Mouse (Mus musculus): Measurements from ENCODE around the gene Dph5.
"Not testable (repeated sequence)": the region's sequence is repeated elsewhere in the genome, so short reads cannot be mapped to it uniquely, and the experiment has no call there.

Gene Dph5

DNA sequence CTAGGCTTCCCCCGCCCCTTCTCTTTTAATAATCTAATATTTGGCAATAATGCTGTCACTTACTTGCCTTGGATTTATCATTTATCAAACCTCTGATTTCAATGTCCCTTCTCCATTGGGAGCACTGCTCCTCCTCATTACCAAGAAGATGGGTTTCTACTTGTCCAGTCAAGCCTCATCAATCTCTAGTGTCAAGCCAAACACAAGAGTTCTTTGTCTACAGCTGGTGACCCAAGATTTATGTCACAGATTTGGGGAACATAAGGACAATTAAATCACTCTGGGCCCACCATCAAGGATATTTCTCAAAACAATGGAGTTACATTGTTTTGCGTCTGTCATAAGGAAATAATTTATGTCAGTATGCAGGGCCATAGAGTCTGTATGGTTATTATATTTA is 5.5 kb downstream of the Dph5 start:
- no peak for DNase-seq

DNA sequence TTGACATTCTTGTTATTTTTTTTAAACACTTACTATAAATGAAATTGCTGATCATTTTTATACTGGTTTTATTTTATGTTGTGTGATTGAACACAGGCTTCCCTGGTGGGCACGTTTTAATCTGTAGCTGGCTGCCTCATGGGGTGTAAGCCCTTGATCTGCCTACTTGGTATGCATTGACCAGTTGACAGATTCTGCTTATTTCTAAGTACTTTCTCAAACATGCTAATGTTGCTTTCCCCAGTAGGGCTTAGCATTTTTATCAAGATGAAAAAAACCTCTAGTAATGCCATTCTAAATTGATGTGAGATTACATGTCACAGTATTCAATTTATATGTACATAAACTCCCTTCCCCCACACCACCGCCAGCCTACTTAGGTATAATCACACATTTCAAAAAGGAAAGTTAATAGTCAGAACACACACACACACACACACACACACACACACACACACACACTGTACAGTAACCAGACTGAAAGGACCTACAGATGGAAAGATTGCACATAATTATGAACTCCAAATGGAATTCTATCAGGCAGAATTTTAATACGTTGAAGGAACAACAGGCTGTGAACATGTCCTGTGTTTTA is 10.8 kb downstream of the Dph5 start:
- no peak for DNase-seq

GRCm38 (mm10) chr3:115902301-115902956 is 14.8 kb downstream of the Dph5 start:
- DNase-seq, result no peak

- no peak for DNase-seq
Observed at GRCm38 (mm10) chr3:115905067-115905466, 17.4 kb downstream of the Dph5 start.

- no peak for DNase-seq
Observed at GRCm38 (mm10) chr3:115905567-115905966, 17.9 kb downstream of the Dph5 start.

GRCm38 (mm10) chr3:115907406-115907805 is 19.8 kb downstream of the Dph5 start:
- DNase-seq, result not testable (repeated sequence)

DNA sequence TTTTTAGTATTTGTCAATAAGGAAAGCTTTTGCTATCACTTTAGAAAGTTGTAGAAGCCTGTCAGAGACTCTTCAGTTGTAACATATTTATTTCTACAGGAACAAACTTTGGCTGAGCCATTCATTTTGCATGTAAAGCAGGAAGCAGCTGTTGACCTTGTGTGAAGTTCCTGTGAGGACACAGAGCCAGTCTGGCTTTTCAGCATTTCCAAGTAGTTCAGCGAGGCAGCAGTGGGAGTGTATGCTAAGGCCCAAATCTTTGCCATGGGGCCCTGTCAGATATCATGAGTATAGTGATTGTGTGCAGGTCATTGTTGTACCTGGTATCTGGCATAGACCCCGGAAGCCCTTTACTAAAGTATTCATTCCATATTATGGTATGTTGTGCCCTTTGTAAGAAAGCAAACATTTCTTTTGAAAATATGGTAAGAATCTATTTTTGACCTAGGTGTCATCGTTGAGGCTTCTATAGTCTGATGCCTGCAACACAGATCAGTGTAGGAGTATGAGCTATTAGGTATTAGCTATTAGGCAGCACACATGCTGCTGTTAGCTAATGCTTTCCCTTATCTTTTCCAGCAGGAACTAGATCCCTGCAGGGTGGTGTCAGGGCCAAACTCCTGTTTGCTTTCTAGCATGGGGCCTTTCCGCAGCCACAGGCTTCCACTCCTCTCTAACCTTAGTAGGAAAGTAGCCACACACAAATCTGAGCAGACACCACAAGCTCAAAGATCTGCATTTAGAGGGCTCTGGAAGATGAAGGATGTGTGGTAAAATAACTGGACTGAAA is 37.0 kb downstream of the Dph5 start:
- DNase-seq, result no peak

GRCm38 (mm10) chr3:115926531-115926930 is 38.9 kb downstream of the Dph5 start:
- no peak for DNase-seq

DNA sequence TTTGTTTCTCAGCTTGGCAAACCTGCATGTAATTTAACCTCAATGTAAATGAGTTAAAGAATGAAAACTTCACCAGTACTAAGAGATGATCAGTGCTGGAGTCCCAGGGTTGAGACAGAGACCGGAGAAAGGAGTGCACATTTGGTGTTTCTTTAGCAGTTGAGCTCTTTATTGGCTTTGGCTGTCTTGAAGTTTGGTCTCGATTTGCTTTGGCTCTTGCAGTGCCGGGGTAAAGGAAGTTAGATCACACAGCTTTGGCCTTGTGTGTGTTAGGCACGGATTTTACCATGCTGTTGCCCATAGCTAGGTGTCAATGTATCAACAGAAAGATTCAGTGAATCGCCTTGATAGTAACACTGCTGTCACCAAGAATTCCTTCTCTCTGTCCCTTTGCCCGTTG is 44.1 kb downstream of the Dph5 start:
- DNase-seq, result no peak

DNA sequence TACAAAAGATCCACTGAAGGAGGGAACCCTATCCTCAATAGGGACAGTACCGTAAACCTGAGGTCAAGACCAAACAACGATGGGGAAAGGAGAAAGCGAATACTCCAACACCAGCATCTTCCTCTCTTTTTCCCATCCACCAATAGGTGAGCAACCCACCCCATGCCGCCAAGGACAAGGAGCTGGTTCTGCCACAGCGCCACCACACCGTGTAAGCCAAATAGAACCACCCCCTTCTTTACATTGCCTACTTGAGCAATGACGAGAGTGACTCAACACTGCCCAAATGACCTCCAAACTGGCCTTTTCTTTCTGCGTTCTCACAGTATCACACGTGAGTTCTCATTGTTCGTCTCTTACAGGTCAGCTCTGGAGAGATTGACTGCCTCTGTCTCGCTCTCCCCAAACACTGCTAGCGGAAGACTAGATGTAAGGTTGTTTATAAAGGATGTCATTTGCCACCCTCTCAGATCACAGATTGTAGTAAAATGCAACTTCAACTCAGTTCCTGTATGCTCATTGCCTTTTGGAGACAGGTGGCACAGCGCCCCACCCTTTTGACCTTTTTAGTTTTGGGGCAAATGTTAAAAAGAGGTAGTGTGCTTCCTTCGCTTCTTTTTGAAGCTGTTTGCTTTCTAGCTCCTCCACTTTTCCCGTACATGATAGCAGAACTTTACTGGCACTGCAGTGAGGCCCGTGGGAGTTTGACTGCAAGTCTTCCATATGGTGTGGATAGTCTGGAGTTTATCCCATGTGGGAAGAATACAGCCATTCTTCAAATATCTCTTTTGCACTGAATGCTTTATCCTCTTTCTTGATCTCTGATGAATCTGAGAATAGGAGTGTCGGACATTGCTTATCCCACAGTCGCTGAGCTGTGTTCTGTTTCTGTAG is 45.9 kb downstream of the Dph5 start:
- DNase-seq, result no peak

DNA sequence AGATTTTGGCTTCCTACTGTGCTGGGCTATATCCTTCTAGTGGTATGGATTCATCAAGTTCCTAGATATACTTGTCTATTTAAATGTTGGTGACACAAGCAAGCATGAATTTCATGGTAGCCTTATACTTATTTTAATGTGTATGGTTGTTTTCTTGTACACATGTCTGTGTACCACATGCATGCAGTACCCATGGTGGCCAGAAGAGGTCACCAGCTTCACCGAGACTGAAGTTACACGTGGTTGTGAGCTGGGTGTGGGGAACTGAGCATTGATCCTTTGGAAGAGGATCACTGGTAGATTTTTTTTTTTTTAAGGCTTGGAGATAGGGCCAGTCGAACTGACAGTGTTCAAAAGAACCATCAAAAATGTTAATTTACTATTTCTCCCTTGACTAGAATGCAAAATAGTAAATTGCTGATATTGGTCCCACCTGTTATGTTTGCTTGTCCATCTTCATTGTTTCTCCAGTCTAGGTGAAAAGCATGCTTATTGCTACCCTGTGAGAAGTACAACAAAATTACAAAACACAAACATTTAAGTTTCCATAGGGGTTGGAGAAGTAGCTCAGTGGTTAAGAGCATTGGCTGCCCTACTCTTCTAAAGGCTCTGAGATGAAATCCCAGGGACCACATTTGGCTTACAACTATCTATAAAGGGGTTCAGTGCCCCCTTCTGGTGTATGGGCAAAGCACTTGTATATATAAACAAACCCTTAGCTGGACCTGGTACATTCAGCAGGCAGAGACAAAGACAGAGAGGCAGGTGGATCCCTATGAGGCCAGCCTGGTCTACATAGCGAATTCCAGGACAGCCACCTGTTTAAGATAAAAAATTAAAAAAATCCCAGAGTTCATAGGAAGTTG is 49.3 kb downstream of the Dph5 start:
- peak; percentile 9 for DNase-seq

DNA sequence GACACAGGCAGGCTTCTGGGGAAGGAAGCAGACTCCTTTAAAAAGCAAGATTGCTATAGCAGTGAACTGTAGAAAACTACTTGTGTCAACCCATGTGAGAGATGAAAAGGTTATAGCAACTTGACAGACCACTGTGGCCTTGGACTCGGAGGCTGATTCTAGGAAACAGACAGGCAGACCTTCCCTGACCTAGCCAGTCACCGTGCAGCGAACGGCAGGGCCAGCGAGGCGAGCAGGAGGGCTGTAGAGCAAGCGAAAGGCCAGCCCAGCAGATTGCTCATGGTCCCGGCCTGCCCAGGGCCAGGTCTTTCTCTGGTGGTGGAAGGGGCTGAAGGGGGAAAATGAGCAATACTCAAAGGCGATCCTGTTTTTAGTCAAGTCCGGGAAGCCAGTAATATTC is 50.2 kb downstream of the Dph5 start:
- no peak for DNase-seq

DNA sequence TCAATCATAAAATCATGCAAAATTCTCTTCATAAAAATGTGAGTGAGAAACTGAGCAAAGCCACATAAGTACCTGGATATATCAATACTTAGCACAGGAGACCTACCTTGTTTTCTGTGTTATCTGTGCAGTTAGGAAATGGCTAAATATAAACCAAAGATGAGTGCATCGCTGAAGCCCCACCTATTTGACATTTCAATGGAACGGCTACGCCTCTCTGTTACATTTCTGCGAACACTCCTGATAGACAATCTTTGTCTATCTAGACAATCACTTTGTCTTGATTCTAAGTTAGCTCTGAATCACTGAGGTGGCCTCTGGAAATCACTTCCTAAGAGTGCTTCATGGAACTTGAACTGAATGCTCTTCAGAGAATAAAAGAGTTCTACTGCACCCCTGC is 52.9 kb downstream of the Dph5 start:
- DNase-seq, result no peak

DNA sequence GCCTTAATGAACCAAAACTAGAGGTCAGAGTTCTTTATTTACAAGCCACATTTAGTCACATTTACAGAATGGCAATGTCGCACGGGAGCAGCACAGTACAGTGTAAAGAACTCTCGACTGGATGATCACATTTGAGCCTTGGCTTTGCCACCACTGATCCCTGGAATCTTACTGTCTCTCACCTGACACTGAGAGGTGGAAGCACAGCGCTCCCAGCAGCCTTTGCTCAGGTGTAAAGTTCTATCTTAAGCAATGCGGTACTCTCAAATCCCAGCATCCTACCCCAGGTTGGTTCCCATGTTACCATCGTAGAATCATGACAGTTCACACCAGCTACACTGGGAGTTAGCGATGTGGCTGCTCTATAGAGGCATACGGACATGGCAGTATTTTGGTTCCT is 53.8 kb downstream of the Dph5 start:
- no peak for DNase-seq

GRCm38 (mm10) chr3:115944376-115944775 is 56.7 kb downstream of the Dph5 start:
- DNase-seq, result no peak

- no peak for DNase-seq
Observed at GRCm38 (mm10) chr3:115946272-115946671, 58.6 kb downstream of the Dph5 start.

DNA sequence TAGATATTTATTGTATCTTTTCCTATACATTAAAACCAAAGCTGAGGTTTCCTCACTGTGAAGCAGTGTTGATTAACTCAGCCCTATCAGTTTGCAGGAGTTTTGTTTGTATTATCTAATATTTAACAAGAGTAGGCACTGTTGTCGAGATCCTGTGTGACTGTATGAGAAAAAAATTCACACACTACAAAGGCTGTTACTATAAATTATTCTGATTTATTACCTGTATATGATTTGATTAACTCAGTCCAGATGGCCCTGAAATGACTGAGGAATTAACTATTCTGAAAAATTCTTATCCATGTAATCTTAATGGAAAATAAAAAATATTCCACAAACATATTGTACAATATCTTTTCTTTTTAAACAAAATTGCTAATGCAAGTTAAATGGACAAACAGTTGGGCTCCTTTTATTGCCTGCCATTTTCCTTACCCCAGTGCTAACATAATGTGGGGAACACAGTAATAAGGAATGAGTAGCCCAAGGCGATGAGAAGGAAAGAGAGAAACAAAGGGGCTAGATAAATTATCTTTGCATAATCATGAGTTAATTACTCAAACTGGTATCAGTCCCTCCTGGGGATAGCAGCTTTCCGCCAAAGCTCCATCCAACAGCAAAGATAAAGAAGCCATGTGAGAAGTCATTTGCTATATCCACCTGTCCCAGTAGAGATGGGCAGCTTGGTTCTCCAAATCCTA is 61.7 kb downstream of the Dph5 start:
- no peak for DNase-seq

GRCm38 (mm10) chr3:115949921-115950877 is 62.6 kb downstream of the Dph5 start:
- DNase-seq, result no peak

DNA sequence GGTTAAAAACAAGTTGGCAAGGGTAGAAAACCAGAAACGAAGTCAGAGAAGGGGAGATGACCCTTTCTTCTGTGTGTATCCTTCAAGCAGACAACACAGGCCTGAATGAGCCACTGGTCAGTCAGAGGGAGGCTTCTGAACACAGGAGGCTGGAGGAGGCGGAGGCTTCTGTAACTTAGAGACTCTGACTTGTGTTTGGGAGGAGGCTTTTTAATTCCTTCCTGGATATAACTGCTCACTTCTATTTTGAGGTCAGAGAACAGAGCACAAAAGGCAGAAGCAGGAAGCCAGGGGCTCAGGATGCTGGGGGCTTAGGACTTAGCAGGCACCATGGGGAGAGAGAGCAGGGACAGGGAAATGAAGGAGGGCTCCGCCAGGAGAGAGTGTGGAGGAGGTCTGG is 63.6 kb downstream of the Dph5 start:
- no peak for DNase-seq

DNA sequence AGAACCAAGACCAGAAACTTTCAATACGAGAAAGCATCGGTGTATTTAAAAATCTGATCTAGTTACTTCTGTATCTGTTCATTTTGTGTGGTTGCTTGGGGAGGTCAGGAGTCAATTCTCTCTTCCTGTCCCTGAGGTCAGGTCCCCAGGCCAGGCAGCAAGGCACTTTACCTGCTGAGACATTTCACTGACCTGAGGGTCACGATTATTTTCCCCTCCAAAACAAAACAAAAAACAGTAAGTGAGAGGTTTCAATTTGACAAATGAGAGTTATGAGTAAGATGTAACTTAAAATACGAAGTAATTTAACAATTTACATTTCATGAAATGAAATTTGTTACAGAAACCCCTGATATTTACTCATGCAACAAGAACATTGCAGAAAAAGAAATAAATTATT is 64.7 kb downstream of the Dph5 start:
- no peak for DNase-seq

All from cerebellum, adult 11-12 months (tissue).